Mouse (Mus musculus) gastrocnemius, postnatal 14 days (tissue): Measurements from ENCODE around the gene Tcte2. TPM values are rescaled to one million over a fixed set of nuclear protein-coding genes. Genes with fewer than 3 reads are reported as not detected.
"Not testable (repeated sequence)": the region's sequence is repeated elsewhere in the genome, so short reads cannot be mapped to it uniquely, and the experiment has no call there.

Experiments
- DNase-seq: peaks from one replicate; pipeline ENCODE4 v3.0.0; 2021; ENCODE audit warnings: mixed read lengths
- intact Hi-C: fragments of 180-260 bp; cut with DNase I; formaldehyde crosslinking; loops from one replicate; pipeline ENCODE4 v1.15.1; 2025; ENCODE audit warnings: low total_unique reads
- total RNA-seq, 2 experiments: library from RNA; stranded (reverse); gene quantifications; 2 replicates each; pipeline ENCODE4 v1.2.3; 2021

Tcte2 gene
- total RNA-seq, 2 experiments from 2014 or later = 1.2 to 1.3 TPM

DNA sequence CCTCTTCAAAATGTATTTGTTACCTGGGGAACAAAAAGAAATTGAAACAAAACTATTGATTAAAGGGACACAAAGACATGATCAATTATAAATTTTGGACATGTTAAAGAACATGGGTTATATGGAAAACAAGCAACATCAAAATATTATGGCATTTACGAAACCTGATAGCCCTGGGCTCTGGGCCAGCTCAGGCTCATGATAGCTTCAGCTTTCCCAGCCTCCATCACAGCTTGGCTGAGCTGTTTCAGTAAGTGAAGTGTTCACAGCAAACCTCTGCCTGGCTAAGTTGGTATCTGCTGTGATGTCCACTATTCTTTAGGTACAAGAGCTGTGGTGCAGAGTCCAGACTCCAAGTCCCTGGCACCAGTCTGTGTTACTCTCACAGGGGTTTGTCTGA, 67.4 kb downstream of the Tcte2 start:
- DNase-seq = no peak
- intact Hi-C loops = no loop called here

DNA sequence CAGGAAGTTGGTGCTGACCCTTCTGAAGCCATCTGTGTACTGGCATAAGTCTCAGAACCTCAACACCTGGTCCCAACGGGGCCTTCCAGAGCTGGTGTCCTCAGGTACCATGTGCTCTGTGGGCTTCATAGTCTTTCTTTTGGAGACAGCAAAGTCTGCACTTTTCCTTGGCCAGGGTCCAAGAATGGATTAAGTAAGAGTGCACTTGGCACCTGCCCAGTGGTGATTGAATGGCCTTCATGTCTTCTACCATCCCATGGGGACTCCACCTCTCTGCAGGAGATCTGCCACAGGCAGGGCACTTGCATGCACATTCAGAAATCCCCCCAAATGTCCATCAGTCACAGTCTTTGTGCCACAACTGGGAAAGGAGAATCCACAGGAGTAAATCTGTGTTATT, 74.0 kb downstream of the Tcte2 start:
- intact Hi-C loops = no loop called here

DNA sequence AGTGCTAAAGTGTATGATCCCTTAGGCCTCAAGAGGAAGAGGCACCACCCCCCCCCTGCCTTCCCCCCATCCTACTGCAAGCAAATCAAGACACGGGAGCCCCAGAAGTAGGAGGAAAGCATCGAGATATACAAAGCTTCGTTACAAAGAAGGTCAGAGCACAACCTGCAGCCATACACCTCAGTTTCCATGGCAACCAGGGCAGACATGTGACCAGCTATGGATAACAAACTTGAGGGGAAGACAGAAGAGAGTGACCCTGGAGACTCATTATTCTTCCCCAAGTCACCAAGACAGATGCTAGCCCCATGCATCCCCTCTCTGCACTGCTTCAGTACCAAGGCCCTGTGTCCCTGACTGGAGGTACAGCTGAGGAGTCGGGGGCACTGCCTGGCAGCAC, 74.5 kb downstream of the Tcte2 start:
- DNase-seq = no peak
- intact Hi-C loops = no loop called here

More for the DNA sequence above, 74.0 kb downstream of the Tcte2 start:
- no peak for DNase-seq

DNA sequence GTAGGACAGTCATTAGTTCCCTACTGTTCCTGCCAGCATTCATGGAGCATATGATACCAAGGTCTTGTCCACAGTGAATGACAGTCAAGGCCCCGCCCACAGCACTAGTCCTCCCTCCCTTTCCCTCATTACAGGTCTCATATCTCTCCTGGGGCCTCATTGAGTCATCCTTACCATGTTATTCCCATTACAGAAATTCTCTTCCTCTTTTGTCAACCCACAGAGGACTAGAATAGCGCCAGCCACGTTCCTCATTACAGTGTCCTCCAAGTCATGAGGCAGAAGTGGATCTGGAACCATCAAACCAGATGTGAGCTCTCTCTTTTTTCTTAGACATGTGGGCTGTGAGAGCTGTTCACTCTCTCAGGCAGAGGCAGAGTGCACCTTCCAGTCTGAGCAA, 76.0 kb downstream of the Tcte2 start:
- intact Hi-C loops = no loop called here
- DNase-seq = no peak

DNA sequence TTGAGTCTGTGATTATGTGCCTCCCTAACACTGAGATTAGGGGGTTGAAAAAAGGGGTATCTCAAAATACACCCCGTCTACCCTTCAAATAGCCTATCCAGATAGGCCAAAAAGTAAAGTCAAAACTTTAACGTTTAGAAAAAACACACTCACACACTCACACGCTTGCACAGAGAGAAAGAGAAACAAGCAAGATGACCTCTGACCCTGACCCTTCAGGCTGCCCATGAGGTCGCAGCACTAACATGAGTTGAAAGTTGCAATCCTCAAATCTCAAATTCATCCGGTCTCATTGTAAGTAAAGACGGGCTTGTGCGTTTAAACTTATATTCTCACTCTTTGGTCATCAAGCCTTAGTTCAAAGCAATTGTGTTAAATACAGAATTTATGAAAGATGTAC, 77.4 kb downstream of the Tcte2 start:
- DNase-seq = no peak

DNA sequence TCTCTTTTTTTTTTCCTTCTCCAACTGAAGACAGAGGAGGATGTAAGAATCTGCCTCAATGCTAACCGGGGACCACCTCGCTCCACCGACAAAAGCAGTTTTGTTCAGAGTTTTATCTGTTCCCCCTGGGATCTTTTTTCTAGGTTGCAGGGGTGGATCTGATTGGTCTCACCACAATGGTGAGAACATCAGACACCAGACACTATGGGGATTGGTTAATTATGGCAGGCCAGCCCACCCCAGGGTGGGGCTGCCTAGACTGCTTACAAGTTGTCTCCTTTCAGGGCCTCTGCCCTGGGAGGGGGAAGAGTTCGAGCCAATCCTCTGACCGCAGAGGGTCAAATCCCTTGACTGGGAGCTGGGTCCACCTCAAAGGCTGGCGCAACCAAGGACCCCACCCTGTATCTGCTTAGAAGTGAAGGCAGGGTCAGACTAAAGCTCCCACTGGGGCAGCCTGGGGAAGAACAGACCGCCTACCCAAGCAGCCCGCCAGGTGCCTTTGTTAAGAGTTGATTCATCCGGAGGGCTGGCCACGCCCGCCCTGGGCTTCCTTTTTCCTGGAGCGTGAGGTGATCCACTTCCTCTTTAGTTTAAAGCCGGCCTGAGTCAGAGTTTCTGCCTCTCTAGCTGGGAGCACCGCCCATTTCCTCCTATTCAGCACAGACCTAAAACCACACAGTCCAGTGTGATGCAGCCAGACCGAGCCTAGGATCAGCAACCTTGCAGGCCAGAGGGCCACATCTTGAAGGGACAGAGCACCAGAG, 78.0 kb downstream of the Tcte2 start:
- intact Hi-C loops = no loop called here
- DNase-seq = peak; percentile 68

More for the DNA sequence above, 77.4 kb downstream of the Tcte2 start:
- intact Hi-C loops = no loop called here

DNA sequence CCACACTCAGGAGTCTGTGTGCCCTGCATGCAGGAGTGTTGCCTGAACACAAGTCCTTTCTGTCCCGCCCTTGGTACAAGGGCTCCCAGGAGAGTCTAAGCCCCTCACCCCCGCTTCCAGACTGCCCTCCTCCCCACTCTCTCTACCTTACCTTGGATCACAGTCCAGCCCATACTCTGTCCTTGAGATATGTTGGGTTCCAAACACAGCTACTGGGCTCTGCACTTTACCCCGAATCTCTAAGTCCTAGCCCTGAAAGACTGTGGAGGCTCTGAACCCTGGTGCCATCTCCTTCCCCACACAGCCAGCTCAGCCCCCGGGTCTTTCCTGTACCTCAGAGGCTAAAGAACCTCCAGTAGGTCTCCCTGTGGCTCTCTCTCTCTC, 78.6 kb downstream of the Tcte2 start:
- intact Hi-C loops = no loop called here
- no peak for DNase-seq

DNA sequence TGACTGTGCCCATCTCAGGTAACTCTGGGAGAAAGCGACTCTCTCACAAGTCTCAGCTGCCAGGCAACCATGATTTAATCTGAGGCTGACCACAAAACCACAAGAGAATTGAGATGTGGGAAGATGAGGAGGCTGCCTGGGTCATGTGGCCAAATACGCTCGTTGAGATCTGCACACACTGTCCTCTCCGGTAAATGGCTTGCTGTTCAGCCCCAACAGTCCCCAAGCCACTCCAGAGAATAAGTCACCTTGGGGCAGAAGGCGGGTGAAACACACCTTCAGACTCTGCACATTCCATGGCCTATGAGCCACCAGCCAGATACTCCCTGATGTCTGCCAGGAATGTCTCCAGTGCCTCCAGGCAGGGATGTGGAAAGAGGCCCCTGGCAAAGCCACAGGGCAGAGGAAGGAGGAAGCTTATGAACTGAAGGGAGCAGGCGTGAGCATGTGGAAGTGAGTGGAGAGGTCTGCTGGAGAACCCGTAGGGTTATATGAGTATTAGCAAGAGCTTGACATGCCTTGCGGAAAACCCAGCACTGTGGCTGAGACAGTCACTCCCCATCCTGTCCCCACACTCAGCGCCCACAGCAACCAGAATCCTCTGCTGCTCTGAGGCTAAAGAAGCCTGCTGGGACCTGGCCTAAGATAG, 79.1 kb downstream of the Tcte2 start:
- intact Hi-C loops = no loop called here
- DNase-seq = no peak

DNA sequence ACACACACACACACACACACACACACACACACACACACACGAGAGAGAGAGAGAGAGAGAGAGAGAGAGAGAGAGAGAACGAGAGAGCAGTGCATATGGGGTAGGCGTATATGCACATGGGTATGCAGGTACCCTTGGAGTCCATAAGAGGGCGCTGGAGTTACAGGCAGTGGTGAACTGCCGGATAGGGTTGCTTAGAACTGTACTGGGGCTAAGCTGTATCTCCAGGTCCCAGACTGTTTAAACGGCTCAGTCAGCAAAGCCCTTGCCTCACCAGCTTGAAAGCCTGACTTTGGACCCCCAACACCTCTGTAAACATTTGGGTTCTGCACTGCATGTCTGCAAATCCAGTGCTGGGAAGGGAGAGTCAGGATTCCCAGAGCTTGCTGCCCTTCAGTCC, 79.9 kb downstream of the Tcte2 start:
- no peak for DNase-seq
- intact Hi-C loops = no loop called here

DNA sequence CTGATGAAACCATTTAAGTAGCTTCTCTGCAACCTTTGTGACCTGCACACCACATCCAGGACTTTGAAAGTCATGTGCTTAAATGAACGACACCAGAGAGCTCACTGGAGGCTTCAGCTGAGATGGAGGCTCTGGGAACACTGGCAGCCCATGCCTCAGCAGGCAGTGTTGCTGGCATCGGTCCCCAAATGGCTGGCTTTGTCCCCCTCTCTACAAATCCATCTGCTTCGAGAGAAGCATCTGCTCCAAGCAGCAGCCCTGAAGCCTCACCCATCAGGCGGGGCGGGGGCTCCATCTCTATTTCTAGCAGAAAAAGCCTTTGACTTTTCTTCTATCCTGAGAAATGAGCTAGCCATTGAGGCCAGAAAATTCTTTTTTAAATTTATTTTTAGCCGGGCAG, 80.5 kb downstream of the Tcte2 start:
- DNase-seq = no peak
- intact Hi-C loops = no loop called here

DNA sequence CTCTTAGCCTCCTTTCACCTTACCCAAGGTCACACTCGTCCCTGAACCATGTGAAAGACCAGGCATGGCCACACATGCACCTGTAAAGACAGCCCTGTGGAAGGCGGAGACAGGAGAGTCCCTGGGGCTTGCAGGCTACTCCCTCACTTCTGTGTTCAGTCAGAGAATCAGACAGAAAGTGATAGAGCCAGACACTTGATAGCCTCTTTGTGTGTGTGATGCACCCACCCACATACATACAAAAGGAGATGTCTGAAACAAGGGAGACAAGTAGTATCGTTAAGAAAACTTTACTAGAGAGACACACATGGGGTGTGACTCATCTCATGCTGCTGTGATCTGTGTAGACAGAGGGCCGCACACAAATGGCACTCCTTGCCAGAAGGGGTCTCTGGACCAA, 81.3 kb downstream of the Tcte2 start:
- intact Hi-C loops = no loop called here
- no peak for DNase-seq

DNA sequence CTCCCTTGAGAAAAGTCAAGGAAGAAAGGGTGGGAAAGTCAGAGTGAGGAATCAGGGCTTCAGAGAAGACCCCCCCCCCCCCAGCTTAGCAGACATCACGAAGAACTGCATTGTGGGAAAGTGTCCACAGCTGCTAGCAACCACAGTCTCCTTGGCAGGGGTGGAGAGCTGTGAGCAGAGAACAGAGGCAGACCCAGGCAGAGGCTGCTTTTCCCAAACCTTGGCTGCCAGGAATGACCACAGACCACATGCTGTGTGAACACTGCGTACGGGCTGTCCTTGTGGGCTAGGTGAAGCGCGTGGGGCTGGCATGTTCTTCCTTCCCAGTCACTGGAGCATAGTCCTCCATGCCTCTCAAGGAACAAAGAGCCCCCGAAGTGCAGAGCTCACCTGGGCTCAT, 81.9 kb downstream of the Tcte2 start:
- intact Hi-C loops = no loop called here
- no peak for DNase-seq

DNA sequence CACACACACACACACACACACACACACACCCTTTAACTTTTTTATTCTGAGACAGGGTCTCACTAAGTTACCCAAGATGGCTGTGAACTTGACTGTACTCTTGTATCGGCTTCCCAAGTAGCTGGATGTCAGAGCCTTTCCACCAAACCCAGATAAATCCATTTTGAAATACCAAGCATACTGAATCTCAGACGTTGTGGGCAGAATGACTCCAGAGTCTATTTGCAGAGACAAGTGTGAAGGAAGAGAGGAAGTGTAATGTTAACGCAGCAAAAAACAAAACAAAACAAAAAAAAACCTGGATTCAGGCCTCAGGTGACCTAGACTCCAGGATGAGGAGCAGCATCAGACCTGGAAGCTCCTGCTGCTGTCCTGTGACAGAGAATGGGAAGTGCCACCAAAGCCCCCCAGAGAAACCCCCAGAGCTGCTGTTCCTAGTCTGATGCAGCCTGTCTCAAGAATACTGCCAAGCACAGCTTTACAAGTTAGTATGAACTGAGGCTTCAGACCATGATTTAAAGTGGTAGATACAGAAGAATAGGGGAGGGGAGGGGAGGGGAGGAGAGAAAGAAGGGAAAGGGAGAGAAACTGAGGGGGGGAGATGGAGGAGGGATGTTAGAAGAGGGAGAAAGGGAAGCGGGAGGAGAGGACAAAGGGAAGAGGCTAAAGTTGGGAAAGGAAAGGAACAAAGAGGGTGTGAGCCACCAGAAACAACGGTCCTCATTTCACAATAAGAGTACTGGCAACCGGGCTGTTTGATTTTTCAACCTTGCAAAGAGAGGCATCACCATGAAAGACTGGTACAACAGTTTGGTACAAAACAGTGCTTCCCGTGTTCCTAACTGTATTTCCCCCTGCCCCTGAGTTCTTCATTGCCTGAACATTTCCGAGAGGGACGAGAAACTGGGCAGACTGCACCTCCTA, 84.1 kb downstream of the Tcte2 start:
- no peak for DNase-seq
- intact Hi-C loops = no loop called here

DNA sequence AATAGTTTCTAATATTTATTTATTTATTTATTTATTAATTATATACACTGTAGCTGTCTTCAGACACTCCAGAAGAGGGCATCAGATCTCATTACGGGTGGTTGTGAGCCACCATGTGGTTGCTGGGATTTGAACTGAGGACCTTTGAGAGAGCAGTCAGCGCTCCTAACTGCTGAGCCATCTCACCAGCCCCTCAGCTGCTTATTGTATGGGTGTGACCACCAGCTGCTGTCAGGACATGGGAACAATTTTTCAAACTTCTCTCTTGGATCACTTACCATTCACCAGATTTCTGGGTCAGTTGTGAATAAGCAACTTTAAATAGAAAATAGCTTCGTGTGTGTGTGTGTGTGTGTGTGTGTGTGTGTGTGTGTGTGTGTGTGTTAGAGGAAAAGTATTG, 85.5 kb downstream of the Tcte2 start:
- intact Hi-C loops, DNase-seq: not testable (repeated sequence)

DNA sequence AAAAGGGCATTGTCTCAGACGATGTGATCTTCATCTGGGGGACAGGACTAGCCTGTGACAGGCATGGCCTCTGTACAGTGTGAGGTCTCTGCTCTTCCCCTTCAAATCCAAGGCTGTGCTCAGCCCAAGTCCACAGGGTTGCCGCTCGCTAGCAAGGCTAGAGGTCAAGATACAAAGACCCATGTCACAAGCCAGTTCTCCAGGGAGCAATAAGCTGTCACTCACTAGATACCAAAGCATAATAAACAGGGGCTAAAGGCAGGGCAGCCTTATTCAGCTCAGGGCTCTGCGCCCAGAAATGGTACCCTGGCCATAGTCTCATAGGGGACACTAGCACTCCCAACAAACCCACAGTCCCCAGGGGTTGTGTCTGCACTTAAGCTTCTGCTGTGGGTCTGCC, 86.0 kb downstream of the Tcte2 start:
- intact Hi-C loops = no loop called here
- no peak for DNase-seq

DNA sequence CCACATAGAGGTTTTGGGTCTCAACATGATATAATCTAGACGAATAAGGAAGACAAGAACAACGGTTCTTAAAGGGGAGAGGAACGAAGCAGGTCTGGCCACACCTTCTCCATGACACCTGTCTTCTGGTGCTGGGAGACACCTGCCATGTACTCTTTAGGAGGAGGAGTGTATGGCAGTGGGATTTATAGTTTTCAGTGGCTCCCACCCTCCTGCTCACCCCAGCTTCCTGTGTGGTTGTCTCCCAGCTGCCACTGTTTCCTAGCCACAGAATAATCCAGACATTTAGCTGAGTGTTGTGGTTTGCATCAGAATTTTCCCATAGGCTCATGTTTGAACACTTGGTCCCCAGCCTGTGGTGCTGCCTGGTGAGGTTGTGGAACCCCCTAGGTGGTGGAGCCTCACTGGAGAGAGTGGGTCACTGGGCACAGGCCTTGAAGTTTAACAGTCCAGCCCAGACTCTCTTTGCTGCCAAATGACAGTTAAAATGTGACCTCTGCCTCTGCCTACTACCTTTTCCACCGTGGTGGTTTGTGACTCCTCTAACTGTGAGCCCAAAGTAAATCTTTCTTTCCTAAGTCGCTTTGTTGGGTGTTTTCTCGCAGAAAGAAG, 86.8 kb downstream of the Tcte2 start:
- intact Hi-C loops = no loop called here
- DNase-seq = no peak

DNA sequence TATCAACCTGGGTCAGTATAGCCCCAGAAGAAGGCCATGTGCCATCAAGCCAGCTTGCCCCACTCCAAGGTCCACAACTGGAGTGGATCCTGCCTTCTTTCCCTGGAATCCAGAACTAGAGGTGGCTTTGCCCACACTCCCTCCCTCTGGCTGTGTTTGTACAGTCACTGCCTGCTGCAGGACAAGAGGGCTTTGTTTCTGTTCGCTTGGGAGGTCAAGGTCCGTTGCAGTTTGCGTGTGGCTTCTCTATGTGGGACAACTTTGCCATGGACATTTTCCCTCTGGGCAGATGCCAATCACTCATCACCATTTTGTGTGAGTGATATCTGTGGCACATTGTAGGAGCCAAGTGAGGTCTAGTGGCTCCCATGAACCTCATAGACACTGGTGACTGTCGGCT, 89.9 kb downstream of the Tcte2 start:
- no peak for DNase-seq
- intact Hi-C loops = no loop called here

DNA sequence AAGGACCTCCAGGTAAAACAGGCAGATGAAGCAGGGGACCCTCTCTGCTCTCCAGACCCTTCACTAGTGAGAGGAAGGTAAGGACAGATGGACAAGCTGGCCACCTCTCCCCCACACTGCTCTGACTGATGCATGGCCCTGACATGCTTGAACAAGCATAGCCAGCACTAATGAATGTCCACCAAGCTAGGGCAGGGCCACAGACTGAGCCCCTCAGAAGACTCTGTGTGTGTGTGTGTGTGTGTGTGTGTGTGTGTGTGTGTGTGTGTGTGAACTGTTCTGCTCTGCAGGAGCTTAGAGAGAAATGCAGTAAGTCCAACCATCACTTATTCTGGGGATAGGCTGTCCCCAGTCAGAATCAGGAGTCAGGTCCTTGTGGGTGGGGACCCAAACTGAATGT, 91.4 kb downstream of the Tcte2 start:
- intact Hi-C loops = no loop called here
- DNase-seq = no peak

DNA sequence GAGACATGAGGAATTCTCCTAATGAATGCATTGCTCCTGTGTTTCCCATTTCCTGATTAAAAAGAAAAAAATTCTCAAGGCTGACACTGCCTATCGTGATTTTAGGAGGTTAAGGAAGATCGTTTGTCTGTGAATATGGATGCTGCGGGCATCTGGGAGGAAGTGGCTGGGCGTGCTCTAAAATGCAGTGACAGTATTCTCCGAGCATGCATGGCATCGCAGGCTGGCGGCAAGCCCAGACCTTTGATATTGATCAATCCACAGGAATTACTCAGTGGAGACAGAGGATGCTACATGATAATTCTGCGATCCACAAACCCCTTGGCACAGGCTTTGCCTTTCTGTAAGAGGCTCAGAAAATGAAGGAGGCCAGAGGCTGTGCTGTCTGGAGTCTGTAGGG, 92.4 kb downstream of the Tcte2 start:
- no peak for DNase-seq
- intact Hi-C loops = no loop called here
